Mouse (Mus musculus) lung, postnatal 25 days (tissue): ENCODE data around the gene Rpia.

ENCODE experiments used
- DNase-seq: peaks from one replicate; pipeline ENCODE4 v3.0.0; 2022; ENCODE audit warnings: low spot score

Gene Rpia

GRCm38 (mm10) chr6:70805267-70805666 lies 13.2 kb upstream of the Rpia start:
- peak; percentile 69 for DNase-seq

- no peak for DNase-seq
Measured at GRCm38 (mm10) chr6:70804632-70805031, 12.6 kb upstream of the Rpia start.

- peak; percentile 75 for DNase-seq
Measured at GRCm38 (mm10) chr6:70797581-70798251, 5.7 kb upstream of the Rpia start.

- no peak for DNase-seq
Measured at GRCm38 (mm10) chr6:70796940-70797339, 4.9 kb upstream of the Rpia start.

- no peak for DNase-seq
Measured at GRCm38 (mm10) chr6:70792644-70793043, 612 bp upstream of the Rpia start.

- no peak for DNase-seq
Measured at GRCm38 (mm10) chr6:70790852-70791761, 925 bp downstream of the Rpia start.

- peak; percentile 50 for DNase-seq
Measured at GRCm38 (mm10) chr6:70790034-70790650, 1.9 kb downstream of the Rpia start.

GRCm38 (mm10) chr6:70789134-70789533 lies 2.9 kb downstream of the Rpia start:
- DNase-seq: no peak

GRCm38 (mm10) chr6:70787524-70787923 lies 4.5 kb downstream of the Rpia start:
- peak; percentile 53 for DNase-seq

GRCm38 (mm10) chr6:70785852-70786251 lies 6.2 kb downstream of the Rpia start:
- no peak for DNase-seq

- no peak for DNase-seq
Measured at GRCm38 (mm10) chr6:70784811-70785210, 7.2 kb downstream of the Rpia start.

- DNase-seq: no peak
Measured at GRCm38 (mm10) chr6:70781336-70781735, 10.7 kb downstream of the Rpia start.

GRCm38 (mm10) chr6:70774372-70774771 lies 17.7 kb downstream of the Rpia start:
- DNase-seq: no peak

GRCm38 (mm10) chr6:70773769-70774168 lies 18.3 kb downstream of the Rpia start:
- DNase-seq: no peak

GRCm38 (mm10) chr6:70768769-70769168 lies 23.3 kb downstream of the Rpia start:
- DNase-seq: peak; percentile 70

- no peak for DNase-seq
Measured at GRCm38 (mm10) chr6:70765076-70765475, 27.0 kb downstream of the Rpia start.

- no peak for DNase-seq
Measured at GRCm38 (mm10) chr6:70764551-70764950, 27.5 kb downstream of the Rpia start.

GRCm38 (mm10) chr6:70763881-70764280 lies 28.2 kb downstream of the Rpia start:
- no peak for DNase-seq

GRCm38 (mm10) chr6:70762659-70763058 lies 29.4 kb downstream of the Rpia start:
- no peak for DNase-seq

- DNase-seq: no peak
Measured at GRCm38 (mm10) chr6:70760951-70761350, 31.1 kb downstream of the Rpia start.

- no peak for DNase-seq
Measured at GRCm38 (mm10) chr6:70754833-70755232, 37.2 kb downstream of the Rpia start.

GRCm38 (mm10) chr6:70752351-70752750 lies 39.7 kb downstream of the Rpia start:
- no peak for DNase-seq

GRCm38 (mm10) chr6:70751898-70752273 lies 40.1 kb downstream of the Rpia start:
- no peak for DNase-seq
